Mouse (Mus musculus) liver, embryonic 14.5 days (tissue): ENCODE results near the gene March6.

Experiments used
- CTCF ChIP-seq: IDR thresholded peaks from 2 replicates; pipeline ENCODE4 v1.5.1; 2016; ENCODE audit warnings: antibody characterized with exemption, low read depth, control low read depth
- EP300 ChIP-seq: IDR thresholded peaks from 2 replicates; pipeline ENCODE4 v1.6.1; 2016; ENCODE audit warnings: antibody characterized with exemption, low read depth

DNA sequence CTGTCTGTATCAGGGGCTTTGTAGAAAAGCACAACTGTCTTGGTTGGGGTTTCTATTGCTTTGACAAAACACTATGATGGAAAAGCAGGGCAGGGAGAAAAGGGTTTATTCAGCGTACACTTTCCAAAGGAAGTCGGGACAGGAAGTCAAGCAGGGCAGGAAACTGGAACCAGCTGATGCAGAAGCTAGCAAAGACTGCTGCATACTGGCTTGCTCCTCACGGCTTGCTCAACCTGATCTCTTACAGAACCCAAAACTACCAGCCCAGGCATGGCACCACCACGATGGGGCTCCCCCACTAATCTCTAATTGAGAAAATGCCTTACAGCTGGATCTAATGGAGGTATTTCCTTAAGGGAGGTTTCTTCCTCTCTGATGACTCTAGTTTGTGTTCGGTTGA, 16.6 kb upstream of the March6 start:
- TF ChIP-seq CTCF (no peak), EP300 (peak; percentile 24; the same call in 1 of the 2 replicates)
